Comparison of ENCODE assay signal across 8 mouse cellular contexts in the genomic region with DNA sequence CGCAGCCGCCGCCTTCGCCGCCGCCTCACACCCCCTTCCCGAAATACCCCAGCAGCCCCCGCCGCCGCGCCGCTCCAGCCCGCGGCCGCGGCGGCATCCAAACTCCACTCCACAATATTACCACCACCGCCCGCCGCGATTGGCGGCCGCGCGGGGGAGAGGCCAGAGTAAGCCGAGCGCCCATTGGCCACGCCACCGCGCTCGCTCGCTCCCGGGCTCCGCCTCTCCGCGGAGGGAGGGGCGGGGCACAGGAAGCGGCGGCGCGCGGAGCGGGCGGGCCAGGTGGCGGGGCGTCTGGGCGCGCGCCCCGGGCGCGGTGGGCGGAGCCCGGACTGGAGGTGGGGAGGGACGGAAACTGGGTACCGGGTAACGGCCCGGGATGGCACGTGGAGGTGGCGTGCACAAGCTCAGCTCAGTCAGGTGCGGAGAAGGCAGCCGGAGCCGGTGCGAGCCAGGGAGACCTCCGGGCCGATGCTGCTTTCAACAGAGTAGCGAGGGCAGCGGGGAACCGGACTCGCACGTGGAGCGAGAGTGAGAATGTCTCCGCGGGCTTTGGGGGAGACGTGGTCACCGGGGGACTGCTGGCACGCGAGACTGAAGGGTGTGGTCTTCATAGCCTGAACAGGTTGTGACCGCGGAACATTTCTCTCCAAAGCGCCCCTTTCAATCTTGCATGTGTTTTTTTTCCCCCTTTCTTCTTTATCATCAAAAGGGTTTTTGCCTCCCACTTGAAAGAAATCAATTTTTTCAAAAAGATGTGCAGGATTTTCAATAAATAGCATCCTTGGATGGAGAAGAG. TPM values are rescaled to one million over a fixed set of nuclear protein-coding genes. Genes with fewer than 3 reads are reported as not detected.
DNase-seq lines count a peak whose midpoint lies in the region; ATAC-seq lines count a peak whose summit lies in the region.

A gene (minus strand): TSS at position 81 of the 799 bp plus-strand sequence.

- no peaks in the 10 kb centered on the region for H3K27me3 ChIP-seq in hindbrain, embryonic 16.5 days (replicated peaks; ENCODE audit: control insufficient read depth, insufficient read depth, low read length)

- no peaks in the 10 kb centered on the region for H3K36me3 ChIP-seq in hindbrain, embryonic 16.5 days (ENCODE audit: control insufficient read depth, insufficient read depth, low read length)
- no peaks in the 10 kb centered on the region for H3K36me3 ChIP-seq in macrophage (ENCODE audit: inconsistent target)

- under 1% methylated on average over 73 of the region's 81 CpGs for whole genome bisulfite sequencing in hindbrain, embryonic 16.5 days
- 1% methylated on average over 69 of the region's 81 CpGs for WGBS in macrophage (ENCODE audit: missing documents)

- peak within 1 kb of the TSS; percentile 94 for H3K27ac ChIP-seq in hindbrain, embryonic 16.5 days (ENCODE audit: low read depth, low read length)
- H3K27ac ChIP-seq in macrophage, result no peak within 1 kb of the TSS

- no peaks in the 10 kb centered on the region for H3K9me3 ChIP-seq in hindbrain, embryonic 16.5 days (ENCODE audit: control insufficient read depth, low read length)

- no peaks in the 10 kb centered on the region for H3K79me2 ChIP-seq in macrophage (ENCODE audit: inconsistent target)

- DNase-seq in WW6 (ENCODE audit: low read depth, low spot score), result peak; percentile 77
- peak; percentile 88 to 94 for DNase-seq in cerebellum, postnatal 4 days (ENCODE audit: low spot score in 2 of 2)
- peak; percentile 93 for DNase-seq in gastrocnemius, adult 18-20 months (ENCODE audit: low spot score)
- peak; percentile 91 to 96 for DNase-seq in left cerebral cortex, adult 18-20 months (ENCODE audit: low spot score in 2 of 2)
- DNase-seq in right cerebral cortex, adult 18-20 months, result peak; percentile 96
- peak; percentile 78 for DNase-seq in urinary bladder, postnatal 10 days (ENCODE audit: low spot score)

- ATAC-seq in hindbrain, embryonic 16.5 days, result peak; percentile 99

- H3K4me2 ChIP-seq in hindbrain, embryonic 16.5 days (ENCODE audit: low read length), result peak within 1 kb of the TSS; percentile 73

- H3K4me1 ChIP-seq in hindbrain, embryonic 16.5 days (ENCODE audit: control insufficient read depth, insufficient read depth, low read depth, low read length), result peaks cover 2% of the 10 kb centered on the region; the same call in 1 of the 2 replicates

- H3K4me3 ChIP-seq in hindbrain, embryonic 16.5 days (ENCODE audit: low read length), result peak within 1 kb of the TSS; percentile 88
- peak within 1 kb of the TSS; percentile 53 for H3K4me3 ChIP-seq in macrophage (ENCODE audit: inconsistent target)

- H3K9ac ChIP-seq in hindbrain, embryonic 16.5 days (ENCODE audit: low read depth, low read length), result peak within 1 kb of the TSS; percentile 90

RNA-seq across cellular contexts. Expression of the gene that starts here (rescaled TPM):
- total RNA-seq in gastrocnemius, adult 18-20 months (2021), result 10 to 100 TPM; 44.7 to 55.8 TPM
- polyA plus RNA-seq in hindbrain, embryonic 16.5 days (2015; fragmentation: Nextera tagmentation; extraction: Ambion mirVana), result 7.9 and 10.5 TPM in 2 replicates
- total RNA-seq in left cerebral cortex, adult 18-20 months (2021), result 10 to 100 TPM; 47.4 to 53.5 TPM
- 100 to 1,000 TPM in 23 of 26 experiments, 10 to 100 TPM in 3; 46.0 to 707 (median 189) TPM for total RNA-seq in macrophage (2018; cell fraction: chromatin; rRNA removed)
- 10 to 100 TPM; 18.8 to 67.5 (median 31.5) TPM for total RNA-seq in macrophage (2018; cell fraction: cytosol; rRNA removed)
- 100 to 1,000 TPM in 16 of 26 experiments, 10 to 100 TPM in 10; 36.8 to 315 (median 121) TPM for total RNA-seq in macrophage (2018; cell fraction: nucleus; rRNA removed)
- 20.1 to 31.8 TPM (median 23.4 TPM) in 3 replicates for polyA plus RNA-seq in macrophage (2018)
